Mouse (Mus musculus) liver, embryonic 14.5 days (tissue): ENCODE measurements around the gene Atg5. TPM values are rescaled to one million over a fixed set of nuclear protein-coding genes. Genes with fewer than 3 reads are reported as not detected.

Experiments
- ATAC-seq: fragments of 200-750 bp; cut with Nextera tagmentation; 2 replicates; pipeline ENCODE4 v1.8.0; 2017; ENCODE audit warnings: moderate number of reproducible peaks, mild to moderate bottlenecking, moderate library complexity; ENCODE audit not compliant: insufficient read depth
- DNase-seq, 3 experiments: peaks; one replicate each; pipeline ENCODE4 v3.0.0-alpha.2; 2012 to 2013; ENCODE audit warnings: low read depth in 3 of 3, low spot score in 3 of 3
- H3K27ac ChIP-seq: fragments of 300-500 bp; sonication (generic); 2 replicates; pipeline ENCODE4 v1.5.1; 2014; ENCODE audit warnings: moderate library complexity, mild to moderate bottlenecking, control low read depth, inconsistent platforms
- H3K27me3 ChIP-seq: fragments of 300-500 bp; sonication (generic); 2 replicates; pipeline ENCODE4 v1.6.1; 2014; ENCODE audit warnings: mild to moderate bottlenecking, low read length, moderate library complexity; ENCODE audit not compliant: control insufficient read depth, insufficient read depth
- H3K36me3 ChIP-seq: fragments of 300-500 bp; sonication (generic); replicated peaks from 2 replicates; pipeline ENCODE4 v1.6.1; 2014; ENCODE audit warnings: low read depth; ENCODE audit not compliant: control insufficient read depth, insufficient read depth
- H3K4me1 ChIP-seq, 2 experiments: fragments of 200-500 bp in 1 of 2; fragments of 300-500 bp in 1 of 2; sonication (generic) in 1 of 2; replicated peaks; 2 replicates each; pipeline ENCODE4 v1.6.1; 2012 to 2014; ENCODE audit warnings: antibody characterized with exemption in 1 of 2, inconsistent platforms in 1 of 2, low read length in 1 of 2; ENCODE audit not compliant: control insufficient read depth in 2 of 2, insufficient read depth in 2 of 2
- H3K4me2 ChIP-seq: fragments of 300-500 bp; sonication (generic); 2 replicates; pipeline ENCODE4 v1.6.1; 2014; ENCODE audit warnings: low read depth, mild to moderate bottlenecking, control low read depth, moderate library complexity
- H3K4me3 ChIP-seq, 2 experiments: fragments of 200-500 bp in 1 of 2; fragments of 300-500 bp in 1 of 2; sonication (generic) in 1 of 2; 2 replicates each; pipeline ENCODE4 v1.5.1; 2012 to 2014; ENCODE audit warnings: low read depth in 2 of 2, low read length in 2 of 2, mild to moderate bottlenecking in 2 of 2, control low read depth in 1 of 2, inconsistent platforms in 1 of 2, moderate library complexity in 1 of 2; ENCODE audit not compliant: insufficient read depth in 1 of 2
- H3K9ac ChIP-seq: fragments of 300-500 bp; sonication (generic); replicated peaks from 2 replicates; pipeline ENCODE4 v1.6.1; 2014; ENCODE audit warnings: mild to moderate bottlenecking, control low read depth, moderate library complexity
- H3K9me3 ChIP-seq: fragments of 300-500 bp; sonication (generic); 2 replicates; pipeline ENCODE4 v1.6.1; 2016; ENCODE audit warnings: low read length, mixed read lengths; ENCODE audit not compliant: control insufficient read depth
- CTCF ChIP-seq: IDR thresholded peaks from 2 replicates; pipeline ENCODE4 v1.5.1; 2016; ENCODE audit warnings: antibody characterized with exemption, low read depth, control low read depth
- EP300 ChIP-seq: IDR thresholded peaks from 2 replicates; pipeline ENCODE4 v1.6.1; 2016; ENCODE audit warnings: antibody characterized with exemption, low read depth
- WGBS: fragments of 180-500 bp; shearing (Covaris S2); extraction: QIAGEN DNeasy Blood & Tissue Kit; methylation state at CpG from one replicate; pipeline ENCODE4 v1.1.7; 2014; ENCODE audit not compliant: insufficient replicate concordance; 5-methylcytosine and 5-hydroxymethylcytosine counted together
- polyA plus RNA-seq, 2 experiments: library from polyadenylated mRNA; depleted of rRNA in 1 of 2; stranded (reverse) in 1 of 2; unstranded in 1 of 2; fragments of >200 nt; fragmentation: Nextera tagmentation in 1 of 2; extraction: Ambion mirVana in 1 of 2; gene quantifications; 2 replicates each; pipeline versions ENCODE4 v1.2.1 to v1.2.3; 2012 to 2014

Gene Atg5
- polyA plus RNA-seq, 2 experiments = 7.5 to 21.0 TPM

DNA sequence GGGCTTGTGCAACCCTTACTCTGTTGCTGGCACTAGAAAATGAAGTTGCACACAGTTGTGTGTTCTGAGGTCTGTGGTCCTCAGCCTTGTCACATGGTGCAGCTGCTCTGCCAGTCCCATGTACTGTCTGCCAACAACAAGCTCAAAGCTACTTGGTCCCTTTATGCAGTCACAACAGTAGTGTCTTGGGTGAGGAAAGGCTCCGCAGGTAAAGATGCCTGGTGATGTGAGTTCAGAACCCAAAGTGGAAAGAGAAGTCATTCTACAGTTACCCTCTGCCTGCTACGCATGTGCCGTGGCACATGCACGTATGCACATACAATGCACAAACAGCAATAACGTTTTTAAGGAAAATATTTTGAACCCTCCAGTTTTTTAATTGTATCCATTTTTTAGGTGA lies 88.5 kb downstream of the Atg5 start:
- no peaks in the 10 kb centered on the region for H3K9me3 ChIP-seq
- TF ChIP-seq CTCF = no peak
- no peak for TF ChIP-seq EP300
- ATAC-seq = no peak
- no peak overlapping the region for H3K9ac ChIP-seq
- H3K36me3 ChIP-seq = no peaks in the 10 kb centered on the region
- no peak for DNase-seq
- H3K27me3 ChIP-seq = no peaks in the 10 kb centered on the region
- no peak overlapping the region for H3K4me2 ChIP-seq
- H3K4me3 ChIP-seq = no peak overlapping the region
- H3K4me1 ChIP-seq = peaks cover 7 to 13% of the 10 kb centered on the region in 2 experiments
- WGBS = 84% methylated on average over 5 of the region's 5 CpGs
- H3K27ac ChIP-seq = no peak overlapping the region

DNA sequence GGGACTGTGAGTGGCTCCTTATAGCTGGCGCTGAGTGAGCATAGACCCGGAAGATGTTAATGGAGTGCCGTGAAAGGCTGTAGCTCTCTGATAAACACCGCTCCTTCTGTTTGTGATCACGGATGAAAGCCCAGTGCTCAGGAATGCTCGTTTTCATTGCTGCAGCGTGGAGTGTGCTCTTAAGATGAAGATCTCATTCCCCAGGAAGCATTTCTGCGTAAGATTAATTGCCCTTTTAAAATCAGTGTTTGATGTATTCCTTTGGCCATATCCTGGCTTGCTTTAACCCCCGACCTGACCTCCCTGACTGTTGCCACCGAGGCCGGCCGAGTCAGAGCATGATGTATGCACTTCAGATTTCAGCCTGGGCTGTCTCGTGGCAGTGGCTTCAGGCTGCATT lies 89.2 kb downstream of the Atg5 start:
- 68% methylated on average over 13 of the region's 13 CpGs for WGBS
- ATAC-seq (no peak), DNase-seq (no peak)
- H3K27ac ChIP-seq = no peak overlapping the region
- no peaks in the 10 kb centered on the region for H3K9me3 ChIP-seq
- no peak overlapping the region for H3K4me3 ChIP-seq
- no peak overlapping the region for H3K4me2 ChIP-seq
- H3K36me3 ChIP-seq = no peaks in the 10 kb centered on the region
- H3K27me3 ChIP-seq = no peaks in the 10 kb centered on the region
- H3K4me1 ChIP-seq = peaks cover 7 to 13% of the 10 kb centered on the region in 2 experiments
- TF ChIP-seq CTCF = no peak
- no peak overlapping the region for H3K9ac ChIP-seq

DNA sequence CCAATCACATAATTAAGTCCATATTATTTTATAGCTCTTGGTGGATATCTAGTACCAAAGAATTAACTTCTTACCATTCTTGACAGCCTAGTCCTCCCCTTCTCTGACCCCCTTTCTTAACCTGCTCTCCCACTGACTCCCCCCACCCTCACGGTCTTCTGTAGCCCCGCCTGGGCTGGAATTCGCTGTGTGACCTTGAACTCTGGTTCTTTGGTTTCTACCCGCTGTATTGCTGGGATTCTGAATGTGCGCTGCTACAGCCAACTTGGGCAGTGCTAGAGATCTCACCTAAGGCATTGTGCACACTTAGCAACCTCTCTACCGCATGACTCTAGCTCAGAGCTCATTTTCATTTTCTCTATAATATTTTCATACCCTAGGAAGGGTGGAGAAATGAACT lies 90.7 kb downstream of the Atg5 start:
- no peaks in the 10 kb centered on the region for H3K27me3 ChIP-seq
- ATAC-seq = no peak
- H3K9ac ChIP-seq = no peak overlapping the region
- no peak overlapping the region for H3K27ac ChIP-seq
- peaks cover 7 to 13% of the 10 kb centered on the region in 2 experiments for H3K4me1 ChIP-seq
- no peaks in the 10 kb centered on the region for H3K9me3 ChIP-seq
- TF ChIP-seq EP300 = no peak
- no peak for TF ChIP-seq CTCF
- no peaks in the 10 kb centered on the region for H3K36me3 ChIP-seq
- WGBS = 71% methylated on average over 6 of the region's 6 CpGs
- DNase-seq = no peak
- H3K4me2 ChIP-seq = no peak overlapping the region
- no peak overlapping the region for H3K4me3 ChIP-seq

DNA sequence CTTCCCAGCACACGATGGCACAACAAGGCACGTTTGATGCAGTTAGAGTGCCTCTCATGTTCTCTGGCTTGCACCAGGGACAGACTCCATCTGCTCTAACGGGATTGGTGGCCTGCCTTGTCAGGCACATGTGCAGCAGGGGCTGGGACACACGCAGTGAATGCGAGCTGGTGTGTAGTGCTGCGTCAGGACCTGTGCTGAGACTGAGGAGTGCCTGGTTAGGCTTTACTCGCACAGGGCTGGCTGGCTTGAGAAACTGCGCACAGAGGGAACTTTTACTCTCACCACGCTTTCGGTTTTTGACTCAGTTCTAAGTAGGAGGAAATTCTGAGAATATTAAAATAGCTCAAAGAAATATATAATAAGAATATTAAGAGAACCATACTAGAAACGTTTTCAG lies 92.5 kb downstream of the Atg5 start:
- Histone ChIP-seq H3K4me2 (no peak overlapping the region), H3K27ac (no peak overlapping the region), H3K36me3 (no peaks in the 10 kb centered on the region), H3K9me3 (no peaks in the 10 kb centered on the region), H3K27me3 (no peaks in the 10 kb centered on the region), H3K4me3 (no peak overlapping the region), H3K4me1 (no peaks in the 10 kb centered on the region; a peak in 1 of 4 replicates), H3K9ac (no peak overlapping the region)
- DNase-seq (no peak), ATAC-seq (no peak)
- WGBS = 78% methylated on average over 11 of the region's 11 CpGs
- no peak for TF ChIP-seq EP300
- no peak for TF ChIP-seq CTCF

DNA sequence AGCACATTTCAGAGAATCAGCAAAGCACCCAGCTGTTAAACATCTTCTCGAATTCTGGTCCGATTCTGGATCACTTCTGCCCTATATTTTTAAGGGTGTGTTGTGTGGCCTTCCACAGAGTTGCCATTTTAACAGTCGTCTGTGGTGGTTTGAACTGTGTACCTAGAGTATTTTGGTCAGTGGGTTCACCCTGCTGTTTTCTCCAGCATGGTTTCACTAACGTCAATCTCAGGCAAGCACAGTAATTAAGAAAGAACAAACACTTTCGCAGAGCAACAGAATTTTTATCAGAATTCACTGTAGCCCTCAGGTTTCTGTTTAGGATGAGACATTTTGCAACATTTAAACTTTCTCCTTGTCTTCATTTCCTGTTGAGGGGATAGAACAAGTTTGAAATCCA lies 94.3 kb downstream of the Atg5 start:
- H3K27ac ChIP-seq = no peak overlapping the region
- ATAC-seq (no peak), DNase-seq (no peak)
- H3K36me3 ChIP-seq = no peaks in the 10 kb centered on the region
- no peaks in the 10 kb centered on the region for H3K9me3 ChIP-seq
- no peak overlapping the region for H3K9ac ChIP-seq
- WGBS = 70% methylated on average over 5 of the region's 5 CpGs
- no peak overlapping the region for H3K4me2 ChIP-seq
- H3K27me3 ChIP-seq = no peaks in the 10 kb centered on the region
- TF ChIP-seq CTCF (no peak), EP300 (no peak)
- H3K4me1 ChIP-seq = no peaks in the 10 kb centered on the region; a peak in 1 of 4 replicates
- H3K4me3 ChIP-seq = no peak overlapping the region
